Mouse (Mus musculus): ENCODE measurements around the gene Nrm. TPM values are rescaled to one million over a fixed set of nuclear protein-coding genes. Genes with fewer than 3 reads are reported as not detected.

The Nrm gene
- polyA plus RNA-seq, 1 experiment from 2014 or later, result 28.2 TPM

GRCm38 (mm10) chr17:35870151-35870883 lies 9.2 kb downstream of the Nrm start:
- peak overlapping the region; percentile 100 for H3K4me2 ChIP-seq
- peak overlapping the region; percentile 95 for H3K9ac ChIP-seq
- no peak for ATAC-seq (ENCODE audit: low read depth)
- no peaks in the 10 kb centered on the region for H3K9me3 ChIP-seq
- H3K36me3 ChIP-seq, result peaks cover 41% of the 10 kb centered on the region
- H3K27me3 ChIP-seq, result no peaks in the 10 kb centered on the region
- WGBS, result 63% methylated on average over 9 of the region's 9 CpGs
- H3K4me3 ChIP-seq, result peak overlapping the region; percentile 81
- peaks cover 73% of the 10 kb centered on the region for H3K4me1 ChIP-seq (replicated peaks)
- H3K27ac ChIP-seq (replicated peaks), result peak overlapping the region; percentile 98

GRCm38 (mm10) chr17:35870884-35871696 lies 10.0 kb downstream of the Nrm start:
- no peaks in the 10 kb centered on the region for H3K27me3 ChIP-seq
- H3K9me3 ChIP-seq, result no peaks in the 10 kb centered on the region
- peaks cover 48% of the 10 kb centered on the region for H3K36me3 ChIP-seq
- H3K4me2 ChIP-seq, result peak overlapping the region; percentile 100
- H3K9ac ChIP-seq, result peak overlapping the region; percentile 95
- peak overlapping the region; percentile 81 for H3K4me3 ChIP-seq
- H3K4me1 ChIP-seq (replicated peaks), result peaks cover 73% of the 10 kb centered on the region
- no peak for ATAC-seq (ENCODE audit: low read depth)
- peak overlapping the region; percentile 98; the same call in 1 of the 2 replicates for H3K27ac ChIP-seq (replicated peaks)
- 86% methylated on average over 8 of the region's 8 CpGs for WGBS

- H3K36me3 ChIP-seq, result peaks cover 59% of the 10 kb centered on the region
- H3K4me3 ChIP-seq, result peak overlapping the region; percentile 11; the same call in 1 of the 2 replicates
- H3K9me3 ChIP-seq, result no peaks in the 10 kb centered on the region
- H3K4me2 ChIP-seq, result peak overlapping the region; percentile 36
- WGBS, result 31% methylated on average over 21 of the region's 21 CpGs
- no peaks in the 10 kb centered on the region for H3K27me3 ChIP-seq
- 0 out of 2 replicates have a peak overlapping the region, but pooled peaks have one; percentile 33 for H3K27ac ChIP-seq (replicated peaks)
- ATAC-seq (ENCODE audit: low read depth), result no peak
- peak overlapping the region; percentile 52 for H3K9ac ChIP-seq
- H3K4me1 ChIP-seq (replicated peaks), result peaks cover 51% of the 10 kb centered on the region
Measured at GRCm38 (mm10) chr17:35873774-35874519, 12.8 kb downstream of the Nrm start.

GRCm38 (mm10) chr17:35874721-35875120 lies 13.6 kb downstream of the Nrm start:
- ATAC-seq (ENCODE audit: low read depth), result no peak
- H3K36me3 ChIP-seq, result peaks cover 59% of the 10 kb centered on the region
- no peak overlapping the region for H3K4me2 ChIP-seq
- no peaks in the 10 kb centered on the region for H3K27me3 ChIP-seq
- WGBS, result 90% methylated on average over 6 of the region's 6 CpGs
- H3K4me3 ChIP-seq, result no peak overlapping the region
- H3K9ac ChIP-seq, result no peak overlapping the region
- peaks cover 43% of the 10 kb centered on the region for H3K4me1 ChIP-seq (replicated peaks)
- H3K9me3 ChIP-seq, result no peaks in the 10 kb centered on the region
- no peak overlapping the region for H3K27ac ChIP-seq (replicated peaks)

- Histone ChIP-seq H3K4me1 (replicated peaks) (peaks cover 15% of the 10 kb centered on the region), H3K36me3 (peaks cover 63% of the 10 kb centered on the region), H3K4me3 (peak within 1 kb of the TSS; percentile 72), H3K9me3 (no peaks in the 10 kb centered on the region), H3K4me2 (peak within 1 kb of the TSS; percentile 89), H3K27ac (replicated peaks) (peak within 1 kb of the TSS; percentile 79), H3K9ac (peak within 1 kb of the TSS; percentile 87), H3K27me3 (no peaks in the 10 kb centered on the region)
- ATAC-seq (ENCODE audit: low read depth), result peak; percentile 91
- WGBS, result 6% methylated on average over 66 of the region's 66 CpGs
Measured at GRCm38 (mm10) chr17:35879245-35880057, 18.3 kb downstream of the Nrm start, which contains the start of gene Dhx16. Dhx16 (plus strand) TSS chr17:35879819.

GRCm38 (mm10) chr17:35882924-35883323 lies 21.8 kb downstream of the Nrm start:
- no peaks in the 10 kb centered on the region for H3K27me3 ChIP-seq
- ATAC-seq (ENCODE audit: low read depth), result no peak
- WGBS, result 96% methylated on average over 17 of the region's 17 CpGs
- no peak overlapping the region for H3K4me2 ChIP-seq
- H3K9me3 ChIP-seq, result no peaks in the 10 kb centered on the region
- no peak overlapping the region for H3K27ac ChIP-seq (replicated peaks)
- H3K4me1 ChIP-seq (replicated peaks), result peaks cover 15% of the 10 kb centered on the region
- no peak overlapping the region for H3K9ac ChIP-seq
- H3K36me3 ChIP-seq, result peaks cover 67% of the 10 kb centered on the region
- H3K4me3 ChIP-seq, result no peak overlapping the region

- WGBS, result 93% methylated on average over 14 of the region's 14 CpGs
- no peak for ATAC-seq (ENCODE audit: low read depth)
- Histone ChIP-seq H3K9ac (no peak overlapping the region), H3K4me1 (replicated peaks) (peaks cover 15% of the 10 kb centered on the region), H3K27me3 (no peaks in the 10 kb centered on the region), H3K27ac (replicated peaks) (no peak overlapping the region), H3K4me3 (no peak overlapping the region), H3K4me2 (no peak overlapping the region), H3K36me3 (peaks cover 74% of the 10 kb centered on the region), H3K9me3 (no peaks in the 10 kb centered on the region)
Measured at GRCm38 (mm10) chr17:35883777-35884176, 22.7 kb downstream of the Nrm start.

GRCm38 (mm10) chr17:35887725-35888124 lies 26.6 kb downstream of the Nrm start:
- no peak for ATAC-seq (ENCODE audit: low read depth)
- H3K27me3 ChIP-seq, result no peaks in the 10 kb centered on the region
- H3K4me2 ChIP-seq, result no peak overlapping the region
- H3K4me1 ChIP-seq (replicated peaks), result no peaks in the 10 kb centered on the region
- H3K9ac ChIP-seq, result no peak overlapping the region
- no peak overlapping the region for H3K4me3 ChIP-seq
- no peaks in the 10 kb centered on the region for H3K9me3 ChIP-seq
- peaks cover 98% of the 10 kb centered on the region for H3K36me3 ChIP-seq
- WGBS, result 86% methylated on average over 11 of the region's 17 CpGs
- H3K27ac ChIP-seq (replicated peaks), result no peak overlapping the region

GRCm38 (mm10) chr17:35896781-35897643 lies 35.9 kb downstream of the Nrm start, which contains the start of gene 2310061I04Rik:
2310061I04Rik (minus strand) TSS chr17:35897431.
- H3K27me3 ChIP-seq, result no peaks in the 10 kb centered on the region
- no peaks in the 10 kb centered on the region for H3K9me3 ChIP-seq
- H3K27ac ChIP-seq (replicated peaks), result peak within 1 kb of the TSS; percentile 97
- H3K36me3 ChIP-seq, result peaks cover 69% of the 10 kb centered on the region
- H3K9ac ChIP-seq, result peak within 1 kb of the TSS; percentile 85
- H3K4me2 ChIP-seq, result peak within 1 kb of the TSS; percentile 93
- peaks cover 20% of the 10 kb centered on the region for H3K4me1 ChIP-seq (replicated peaks)
- peak; percentile 94 for ATAC-seq (ENCODE audit: low read depth)
- peak within 1 kb of the TSS; percentile 64 for H3K4me3 ChIP-seq
- 1% methylated on average over 76 of the region's 86 CpGs for WGBS

- no peaks in the 10 kb centered on the region for H3K27me3 ChIP-seq
- no peaks in the 10 kb centered on the region for H3K9me3 ChIP-seq
- peak overlapping the region; percentile 64 for H3K4me3 ChIP-seq
- ATAC-seq (ENCODE audit: low read depth), result peak; percentile 49
- H3K4me2 ChIP-seq, result peak overlapping the region; percentile 93
- peaks cover 20% of the 10 kb centered on the region for H3K4me1 ChIP-seq (replicated peaks)
- H3K9ac ChIP-seq, result peak overlapping the region; percentile 85
- peak overlapping the region; percentile 97 for H3K27ac ChIP-seq (replicated peaks)
- H3K36me3 ChIP-seq, result peaks cover 69% of the 10 kb centered on the region
- 45% methylated on average over 23 of the region's 23 CpGs for WGBS
Measured at GRCm38 (mm10) chr17:35897644-35898573, 36.8 kb downstream of the Nrm start.

All from neural tube, embryonic 13.5 days (tissue).